Mouse (Mus musculus) right cerebral cortex, postnatal 14 days (tissue): ENCODE data around the gene Poll.

Source experiments
- DNase-seq: peaks from one replicate; pipeline ENCODE4 v3.0.0; 2022

Poll gene

GRCm38 (mm10) chr19:45560153-45560890 lies at the start of gene Poll, which contains the start of gene Gm17018:
Gene Poll, minus strand, starts transcription at chr19:45560531.
Gene Gm17018, plus strand, starts transcription at chr19:45560615.
- DNase-seq, result peak; percentile 85

- DNase-seq, result no peak
These were observed 48.5 kb upstream of the Poll start for GRCm38 (mm10) chr19:45608648-45609339.

- no peak for DNase-seq
These were observed 47.1 kb upstream of the Poll start for GRCm38 (mm10) chr19:45607479-45607878.

DNA sequence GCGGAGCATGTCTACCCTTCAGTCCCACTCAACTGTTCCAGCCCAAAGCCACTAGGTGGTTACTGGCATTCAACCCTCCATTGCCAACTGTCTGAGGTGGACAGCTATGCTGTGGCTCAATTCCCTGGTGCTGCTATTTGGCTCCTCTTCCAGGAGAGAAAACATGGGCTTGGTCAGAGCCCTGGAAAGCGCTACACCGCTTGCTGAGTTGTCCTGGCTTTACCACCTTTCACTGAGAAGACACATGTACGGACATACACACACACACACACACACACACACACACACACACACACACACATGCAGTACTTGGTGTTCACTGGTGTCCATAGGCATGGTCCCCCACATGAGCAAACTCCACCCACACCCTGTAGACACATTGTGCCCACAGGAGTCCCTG lies 46.4 kb upstream of the Poll start:
- DNase-seq, result no peak

- DNase-seq, result no peak
These were observed 42.3 kb upstream of the Poll start for GRCm38 (mm10) chr19:45602606-45603005.

- DNase-seq, result no peak
These were observed 36.8 kb upstream of the Poll start for GRCm38 (mm10) chr19:45597106-45597505.

- no peak for DNase-seq
These were observed 36.1 kb upstream of the Poll start for GRCm38 (mm10) chr19:45596434-45596833.

- DNase-seq, result no peak
These were observed 35.7 kb upstream of the Poll start for GRCm38 (mm10) chr19:45596019-45596418.

GRCm38 (mm10) chr19:45595481-45595880 lies 35.1 kb upstream of the Poll start:
- no peak for DNase-seq

DNA sequence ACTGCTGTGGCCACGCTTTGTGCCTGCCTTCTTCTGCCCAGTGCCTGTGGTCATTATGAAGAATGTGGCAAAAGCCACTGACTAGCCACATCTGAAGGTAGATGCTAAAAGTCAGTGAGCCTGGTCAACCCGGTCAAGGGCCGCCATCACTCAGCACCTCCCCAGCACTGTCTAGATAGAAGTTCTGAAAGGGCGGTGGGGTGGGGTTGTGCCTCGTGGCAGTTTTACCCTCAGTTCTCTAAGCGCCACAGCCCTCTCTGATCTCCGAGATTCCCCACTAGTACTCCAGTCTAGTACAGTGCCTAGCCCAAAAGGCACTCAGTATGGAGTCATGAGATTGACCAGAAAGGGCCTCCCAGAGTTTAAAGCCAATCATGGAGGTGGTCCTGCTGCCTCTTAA lies 33.7 kb upstream of the Poll start:
- DNase-seq, result no peak

- no peak for DNase-seq
These were observed 32.6 kb upstream of the Poll start for GRCm38 (mm10) chr19:45592916-45593315.

GRCm38 (mm10) chr19:45591704-45592103 lies 31.4 kb upstream of the Poll start:
- no peak for DNase-seq

DNA sequence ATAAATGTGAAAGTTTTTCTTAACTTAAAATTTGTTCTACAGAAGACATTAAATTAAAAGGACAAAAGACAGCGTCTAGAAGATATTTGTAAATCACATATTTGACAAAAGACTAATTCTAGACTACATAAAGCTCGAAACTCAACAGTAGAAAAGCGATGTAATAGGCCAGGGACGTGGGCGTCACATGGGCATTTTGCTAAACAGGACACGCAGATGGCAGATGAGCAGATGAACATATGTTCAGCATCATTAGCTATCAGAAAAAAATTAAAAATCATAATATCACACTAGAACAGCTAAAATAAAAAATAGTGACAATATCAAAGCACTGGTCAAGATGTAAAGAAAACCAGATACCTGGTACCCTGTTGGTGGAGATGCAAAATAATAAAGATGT lies 29.4 kb upstream of the Poll start:
- no peak for DNase-seq

DNA sequence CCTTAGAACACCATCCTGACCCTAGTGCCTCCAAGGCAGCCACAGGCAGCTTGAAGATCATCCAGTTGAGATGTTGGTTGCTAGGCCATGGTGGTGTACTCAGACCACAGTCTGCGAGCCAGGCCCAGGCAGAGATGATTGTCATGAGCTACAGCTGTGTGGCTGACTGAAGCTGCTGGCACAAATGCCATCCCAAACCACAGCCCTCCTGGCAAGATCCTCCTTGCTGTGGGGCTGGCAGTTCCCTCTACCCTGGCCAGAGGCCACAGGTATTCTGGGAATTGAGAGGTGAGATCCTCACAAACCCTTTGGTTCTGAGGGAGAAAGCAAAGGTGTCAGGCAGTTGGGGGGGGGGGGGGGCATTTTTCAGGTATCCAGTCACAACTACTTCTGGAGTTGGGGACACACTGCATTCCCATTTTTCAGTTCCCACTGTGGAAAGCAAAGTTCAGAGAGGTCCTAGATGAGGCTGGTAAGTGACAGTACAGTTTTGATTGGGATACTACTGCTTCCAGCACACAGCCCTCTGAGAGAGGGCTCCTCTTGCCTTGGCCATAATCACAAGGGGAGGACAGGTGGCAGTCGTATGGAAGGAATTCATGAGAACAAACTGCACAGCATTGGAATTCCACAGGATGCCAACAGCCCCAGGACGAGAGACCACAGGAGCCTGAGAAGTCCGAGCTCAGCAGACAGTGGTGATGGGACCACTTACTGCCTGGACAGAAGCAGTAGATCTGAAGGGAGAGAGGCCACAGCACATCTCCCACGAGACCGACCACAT lies 27.4 kb upstream of the Poll start:
- DNase-seq, result no peak

DNA sequence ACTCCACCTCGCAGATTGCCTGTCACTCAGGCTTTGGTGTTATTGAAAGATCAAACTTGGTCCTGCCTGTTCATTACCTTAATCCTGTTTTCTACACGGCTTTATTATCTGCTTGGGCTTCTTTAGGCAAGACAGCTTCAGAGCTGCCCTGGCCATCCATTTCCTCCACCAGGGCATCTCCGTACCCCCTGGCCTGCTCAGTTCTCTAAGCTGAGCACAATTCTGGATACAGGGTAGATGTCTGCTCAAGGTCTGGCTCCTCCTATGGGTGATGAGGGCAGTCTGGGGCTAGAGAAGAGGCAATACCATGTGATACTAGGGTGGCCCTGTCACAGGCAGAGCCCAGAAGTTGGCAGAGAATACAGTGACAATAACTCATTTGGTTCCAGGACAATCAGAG lies 26.5 kb upstream of the Poll start:
- DNase-seq, result no peak

- no peak for DNase-seq
These were observed 24.7 kb upstream of the Poll start for GRCm38 (mm10) chr19:45584856-45585620.

DNA sequence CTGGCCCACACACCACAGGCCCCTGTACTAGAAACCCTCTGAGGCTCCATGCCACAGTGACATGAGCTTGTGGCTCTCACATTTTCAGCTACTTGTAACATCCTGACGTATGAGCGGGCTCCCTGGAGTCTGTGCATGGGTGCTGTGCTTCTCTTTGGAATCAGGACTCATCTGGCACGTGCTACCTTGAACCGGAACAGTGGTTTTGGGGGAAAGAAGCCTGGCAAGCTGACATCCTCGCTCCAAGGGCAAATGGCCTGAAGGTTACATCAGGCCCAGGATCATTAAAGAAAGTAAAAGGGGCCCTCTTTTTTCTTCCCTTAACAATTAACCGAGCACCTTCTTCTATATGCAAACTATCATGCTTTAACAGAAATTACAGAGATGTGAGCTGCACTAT lies 22.8 kb upstream of the Poll start:
- DNase-seq, result no peak

DNA sequence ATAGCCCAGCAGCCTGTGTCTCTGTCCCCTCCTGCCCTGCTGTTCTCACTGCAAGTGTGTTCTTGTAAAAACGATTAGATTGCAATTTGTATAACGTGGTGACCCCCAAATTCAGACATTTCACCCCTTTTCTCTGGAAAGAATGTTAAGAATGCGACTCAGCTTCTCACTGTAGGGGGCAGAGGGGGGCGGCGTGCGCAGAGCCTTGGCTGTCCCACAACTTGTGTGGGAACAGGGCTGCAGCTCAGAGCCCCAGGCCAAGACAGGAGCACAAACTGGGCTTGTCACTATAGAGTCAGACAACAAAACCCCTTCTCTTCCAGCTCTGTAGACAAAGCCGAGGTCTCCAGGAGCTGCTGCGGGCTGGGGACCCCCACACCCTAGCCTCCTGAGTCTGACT lies 21.8 kb upstream of the Poll start:
- DNase-seq, result no peak

GRCm38 (mm10) chr19:45581257-45581656 lies 20.9 kb upstream of the Poll start:
- peak; percentile 47 for DNase-seq

- DNase-seq, result no peak
These were observed 19.9 kb upstream of the Poll start for GRCm38 (mm10) chr19:45580235-45580634.

GRCm38 (mm10) chr19:45579416-45579815 lies 19.1 kb upstream of the Poll start:
- no peak for DNase-seq

GRCm38 (mm10) chr19:45578976-45579375 lies 18.6 kb upstream of the Poll start:
- no peak for DNase-seq
